Mouse (Mus musculus) forebrain, embryonic 16.5 days (tissue): ENCODE data around the gene Mid1. TPM values are rescaled to one million over a fixed set of nuclear protein-coding genes. Genes with fewer than 3 reads are reported as not detected.

Experiments used
- ATAC-seq: fragments of 200-750 bp; cut with Nextera tagmentation; 2 replicates; pipeline ENCODE4 v1.8.0; 2017; ENCODE audit warnings: mild to moderate bottlenecking, moderate library complexity
- H3K27ac ChIP-seq: fragments of 300-500 bp; sonication (generic); 2 replicates; pipeline ENCODE4 v1.5.1; 2014; ENCODE audit warnings: low read length, control low read depth
- H3K27me3 ChIP-seq: fragments of 300-500 bp; sonication (generic); replicated peaks from 2 replicates; pipeline ENCODE4 v1.6.1; 2014; ENCODE audit warnings: low read length; ENCODE audit not compliant: control insufficient read depth, insufficient read depth
- H3K36me3 ChIP-seq: fragments of 300-500 bp; sonication (generic); 2 replicates; pipeline ENCODE4 v1.6.1; 2014; ENCODE audit not compliant: control insufficient read depth, insufficient read depth
- H3K4me1 ChIP-seq: fragments of 300-500 bp; sonication (generic); replicated peaks from 2 replicates; pipeline ENCODE4 v1.6.1; 2014; ENCODE audit warnings: low read length; ENCODE audit not compliant: control insufficient read depth, insufficient read depth
- H3K4me2 ChIP-seq: fragments of 300-500 bp; sonication (generic); 2 replicates; pipeline ENCODE4 v1.6.1; 2014; ENCODE audit warnings: mild to moderate bottlenecking, low read length, control low read depth
- H3K4me3 ChIP-seq: fragments of 300-500 bp; sonication (generic); replicated peaks from 2 replicates; pipeline ENCODE4 v1.5.1; 2014; ENCODE audit warnings: mild to moderate bottlenecking, low read length, control low read depth
- H3K9ac ChIP-seq: fragments of 300-500 bp; sonication (generic); replicated peaks from 2 replicates; pipeline ENCODE4 v1.6.1; 2014; ENCODE audit warnings: low read depth, low read length, control low read depth
- H3K9me3 ChIP-seq: fragments of 300-500 bp; sonication (generic); 2 replicates; pipeline ENCODE4 v1.6.1; 2016; ENCODE audit warnings: low read length; ENCODE audit not compliant: control insufficient read depth
- WGBS: fragments of 180-500 bp; shearing (Covaris S2); extraction: QIAGEN DNeasy Blood & Tissue Kit; methylation state at CpG from one replicate; pipeline ENCODE4 v1.1.7; 2014; 5-methylcytosine and 5-hydroxymethylcytosine counted together
- polyA plus RNA-seq: library from polyadenylated mRNA; unstranded; fragments of >200 nt; fragmentation: Nextera tagmentation; extraction: Ambion mirVana; gene quantifications from 2 replicates; pipeline ENCODE4 v1.2.1, GENCODE M21; 2015

Gene Mid1
- polyA plus RNA-seq, 1 experiment from 2014 or later: 10.0 TPM

- no peaks in the 10 kb centered on the region; the same call in 1 of the 2 replicates for H3K27me3 ChIP-seq
- WGBS: 20% methylated on average over 4 of the region's 4 CpGs
- no peak for ATAC-seq
- no peaks in the 10 kb centered on the region for H3K36me3 ChIP-seq
- no peak overlapping the region for H3K4me3 ChIP-seq
- no peak overlapping the region for H3K27ac ChIP-seq
- no peaks in the 10 kb centered on the region for H3K9me3 ChIP-seq
- H3K4me1 ChIP-seq: no peaks in the 10 kb centered on the region
- H3K9ac ChIP-seq: no peak overlapping the region
- no peak overlapping the region for H3K4me2 ChIP-seq
Observed at GRCm38 (mm10) chrX:169800238-169800637, 115.2 kb downstream of the Mid1 start.

- H3K27me3 ChIP-seq: no peaks in the 10 kb centered on the region; the same call in 1 of the 2 replicates
- H3K4me3 ChIP-seq: no peak overlapping the region
- H3K27ac ChIP-seq: no peak overlapping the region
- H3K9ac ChIP-seq: no peak overlapping the region
- no peak overlapping the region for H3K4me2 ChIP-seq
- WGBS: 39% methylated on average over 5 of the region's 5 CpGs
- no peak for ATAC-seq
- no peaks in the 10 kb centered on the region for H3K9me3 ChIP-seq
- no peaks in the 10 kb centered on the region for H3K4me1 ChIP-seq
- no peaks in the 10 kb centered on the region for H3K36me3 ChIP-seq
Observed at GRCm38 (mm10) chrX:169805791-169806190, 120.8 kb downstream of the Mid1 start.

- no peak overlapping the region for H3K9ac ChIP-seq
- no peak overlapping the region for H3K27ac ChIP-seq
- H3K4me2 ChIP-seq: no peak overlapping the region
- ATAC-seq: no peak
- WGBS: 81% methylated on average over 3 of the region's 3 CpGs
- H3K9me3 ChIP-seq: no peaks in the 10 kb centered on the region
- H3K36me3 ChIP-seq: no peaks in the 10 kb centered on the region
- no peaks in the 10 kb centered on the region for H3K4me1 ChIP-seq
- peaks cover 3% of the 10 kb centered on the region; the same call in 1 of the 2 replicates for H3K27me3 ChIP-seq
- H3K4me3 ChIP-seq: no peak overlapping the region
Observed at GRCm38 (mm10) chrX:169807744-169808143, 122.7 kb downstream of the Mid1 start.

- WGBS: 51% methylated on average over 5 of the region's 5 CpGs
- H3K36me3 ChIP-seq: no peaks in the 10 kb centered on the region
- H3K27me3 ChIP-seq: 0 out of 2 replicates have a peak, but pooled peaks cover 3% of the 10 kb centered on the region
- no peak overlapping the region for H3K27ac ChIP-seq
- H3K4me3 ChIP-seq: no peak overlapping the region
- H3K9ac ChIP-seq: no peak overlapping the region
- ATAC-seq: peak; percentile 55; the same call in 1 of the 2 replicates
- H3K4me2 ChIP-seq: no peak overlapping the region
- H3K9me3 ChIP-seq: no peaks in the 10 kb centered on the region
- no peaks in the 10 kb centered on the region for H3K4me1 ChIP-seq
Observed at GRCm38 (mm10) chrX:169811318-169811717, 126.3 kb downstream of the Mid1 start.

- H3K9me3 ChIP-seq: no peaks in the 10 kb centered on the region
- no peak overlapping the region for H3K27ac ChIP-seq
- H3K4me3 ChIP-seq: no peak overlapping the region
- no peak for ATAC-seq
- no peak overlapping the region for H3K4me2 ChIP-seq
- WGBS: 86% methylated on average over 2 of the region's 2 CpGs
- 0 out of 2 replicates have a peak, but pooled peaks cover 3% of the 10 kb centered on the region for H3K27me3 ChIP-seq
- no peaks in the 10 kb centered on the region for H3K4me1 ChIP-seq
- no peak overlapping the region for H3K9ac ChIP-seq
- H3K36me3 ChIP-seq: no peaks in the 10 kb centered on the region
Observed at GRCm38 (mm10) chrX:169811783-169812182, 126.8 kb downstream of the Mid1 start.

GRCm38 (mm10) chrX:169813673-169814072 lies 128.7 kb downstream of the Mid1 start:
- Histone ChIP-seq H3K4me1 (no peaks in the 10 kb centered on the region), H3K27ac (no peak overlapping the region), H3K27me3 (0 out of 2 replicates have a peak, but pooled peaks cover 3% of the 10 kb centered on the region), H3K9me3 (no peaks in the 10 kb centered on the region), H3K4me3 (no peak overlapping the region), H3K9ac (no peak overlapping the region), H3K4me2 (no peak overlapping the region), H3K36me3 (no peaks in the 10 kb centered on the region)
- ATAC-seq: no peak
- WGBS: 45% methylated on average over 1 of the region's 1 CpGs

GRCm38 (mm10) chrX:169826947-169827346 lies 141.9 kb downstream of the Mid1 start:
- no peaks in the 10 kb centered on the region for H3K36me3 ChIP-seq
- H3K9ac ChIP-seq: no peak overlapping the region
- peak; percentile 88 for ATAC-seq
- H3K9me3 ChIP-seq: no peaks in the 10 kb centered on the region
- H3K4me1 ChIP-seq: peaks cover 5% of the 10 kb centered on the region
- 29% methylated on average over 10 of the region's 10 CpGs for WGBS
- H3K27ac ChIP-seq: peak overlapping the region; percentile 73
- H3K4me3 ChIP-seq: peak overlapping the region; percentile 19; the same call in 1 of the 2 replicates
- H3K27me3 ChIP-seq: peaks cover 6% of the 10 kb centered on the region; the same call in 1 of the 2 replicates
- peak overlapping the region; percentile 38 for H3K4me2 ChIP-seq

GRCm38 (mm10) chrX:169827720-169828119 lies 142.7 kb downstream of the Mid1 start:
- H3K36me3 ChIP-seq: no peaks in the 10 kb centered on the region
- peaks cover 6% of the 10 kb centered on the region; the same call in 1 of the 2 replicates for H3K27me3 ChIP-seq
- peak overlapping the region; percentile 52 for H3K9ac ChIP-seq
- WGBS: 32% methylated on average over 7 of the region's 7 CpGs
- peak overlapping the region; percentile 24 for H3K4me3 ChIP-seq
- peak overlapping the region; percentile 48 for H3K4me2 ChIP-seq
- H3K9me3 ChIP-seq: no peaks in the 10 kb centered on the region
- peaks cover 5% of the 10 kb centered on the region for H3K4me1 ChIP-seq
- peak overlapping the region; percentile 72 for H3K27ac ChIP-seq
- peak; percentile 36; the same call in 1 of the 2 replicates for ATAC-seq

GRCm38 (mm10) chrX:169828136-169828535 lies 143.1 kb downstream of the Mid1 start:
- peaks cover 3% of the 10 kb centered on the region; the same call in 1 of the 2 replicates for H3K27me3 ChIP-seq
- H3K4me3 ChIP-seq: peak overlapping the region; percentile 24
- peak overlapping the region; percentile 52 for H3K9ac ChIP-seq
- peak; percentile 62 for ATAC-seq
- peak overlapping the region; percentile 48 for H3K4me2 ChIP-seq
- no peaks in the 10 kb centered on the region for H3K9me3 ChIP-seq
- peaks cover 5% of the 10 kb centered on the region for H3K4me1 ChIP-seq
- no peaks in the 10 kb centered on the region for H3K36me3 ChIP-seq
- H3K27ac ChIP-seq: peak overlapping the region; percentile 72
- WGBS: 22% methylated on average over 5 of the region's 5 CpGs
